Mouse (Mus musculus) mouse embryonic stem cell (cell line): ENCODE data around the gene Birc2.

Experiments used
- in situ Hi-C, 2 experiments: fragments of 300-500 bp; cut with MboI; formaldehyde crosslinking; loops; 1 replicate in 1 of 2; 3 replicates in 1 of 2; pipeline ENCODE4 v1.14.3; 2019 to 2020; ENCODE audit warnings: low sequenced_read_pairs in 2 of 2, low pct_unique_long_range_greater_than_20kb in 1 of 2, mixed read lengths in 1 of 2; ENCODE audit not compliant: unreplicated experiment in 1 of 2

Birc2 gene

DNA sequence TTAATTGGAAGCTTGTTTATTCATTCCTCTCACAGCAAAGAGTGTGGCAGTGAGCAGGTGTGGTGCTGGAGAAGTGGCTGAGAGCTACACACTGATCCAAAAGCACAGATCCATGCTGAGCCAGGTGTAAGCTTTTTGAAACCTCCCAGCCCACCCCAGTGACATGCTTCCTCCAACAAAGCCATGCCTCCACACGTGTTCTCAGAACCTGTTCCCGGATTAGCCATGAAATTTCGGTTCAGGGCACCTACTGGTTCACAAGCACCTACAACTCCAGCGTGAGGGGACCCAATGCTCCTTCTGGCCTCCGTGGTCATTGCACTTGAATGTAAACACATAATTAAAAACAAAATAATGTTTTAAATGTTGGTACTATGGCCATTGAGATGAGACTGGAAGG, 63.2 kb downstream of the Birc2 start:
- in situ Hi-C loops, result no loop called here

GRCm38 (mm10) chr9:7772773-7773454, 64.0 kb downstream of the Birc2 start:
- in situ Hi-C loops, result no loop called here

GRCm38 (mm10) chr9:7772361-7772760, 64.5 kb downstream of the Birc2 start:
- in situ Hi-C loops, result no loop called here

- in situ Hi-C loops, result no loop called here
Observed at GRCm38 (mm10) chr9:7769491-7769890, 67.4 kb downstream of the Birc2 start.

DNA sequence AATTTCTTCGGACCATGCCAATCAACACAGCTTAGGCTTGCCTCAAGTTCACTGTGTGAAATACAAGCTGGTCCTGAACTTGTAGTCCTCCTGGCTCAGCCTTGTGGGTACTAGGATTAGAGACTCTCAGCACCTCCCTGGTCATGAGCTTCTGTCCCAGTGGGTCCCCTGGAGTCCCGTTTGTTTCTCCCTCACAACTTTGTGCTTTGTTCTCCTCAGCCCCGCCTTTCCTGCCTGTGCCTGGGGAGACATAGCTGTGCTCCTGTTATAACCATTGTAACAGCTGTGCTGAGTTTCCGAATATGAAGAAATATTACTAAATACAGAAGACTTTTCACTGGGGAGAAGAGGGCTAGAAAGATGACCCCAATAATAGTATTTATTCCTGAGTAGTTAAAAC, 67.8 kb downstream of the Birc2 start:
- in situ Hi-C loops, result no loop called here
